Mouse (Mus musculus) gastrocnemius, adult 8-10 months (tissue): ENCODE results near the gene 3100002H09Rik. TPM values are rescaled to one million over a fixed set of nuclear protein-coding genes. Genes with fewer than 3 reads are reported as not detected.
A peak's percentile ranks its signal among the peaks of the same experiment; 100 is the strongest.

Experiments
- DNase-seq, 2 experiments: peaks; one replicate each; pipeline ENCODE4 v3.0.0; 2022; ENCODE audit warnings: low spot score in 2 of 2
- total RNA-seq, 4 experiments: library from RNA; stranded (reverse); gene quantifications; 2 replicates each; pipeline ENCODE4 v1.2.4; 2022

Gene 3100002H09Rik
- total RNA-seq, 4 experiments from 2014 or later, result not detected

DNA sequence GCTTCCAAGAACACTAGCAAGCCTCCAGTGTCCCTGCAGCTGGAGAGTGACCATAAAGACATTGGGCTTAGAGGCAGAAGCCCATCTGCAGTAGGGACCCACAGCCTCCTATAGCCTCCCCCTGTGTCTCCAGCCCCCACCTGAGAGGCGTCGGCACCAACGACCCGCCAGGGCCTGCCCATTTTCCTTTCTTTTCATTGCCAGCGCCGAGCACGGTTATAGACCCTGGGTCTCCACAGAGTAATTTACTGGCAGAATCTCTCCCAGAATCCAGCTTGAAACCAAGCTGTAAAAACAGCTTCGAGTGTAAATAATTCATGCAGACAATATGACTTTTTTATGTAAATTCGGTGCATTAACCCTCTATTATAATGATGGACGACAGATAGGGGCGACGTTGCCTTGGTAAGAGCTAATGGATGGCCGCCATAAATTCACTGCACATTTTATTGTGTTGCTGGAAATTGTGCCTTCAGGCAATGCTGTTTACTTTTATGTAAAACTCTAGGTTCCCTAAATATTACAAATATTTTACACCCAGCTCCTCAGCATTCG lies 4.9 kb upstream of the 3100002H09Rik start:
- no peak for DNase-seq

- DNase-seq, result no peak
Observed at GRCm38 (mm10) chr4:124614189-124614588, 3.6 kb upstream of the 3100002H09Rik start.

DNA sequence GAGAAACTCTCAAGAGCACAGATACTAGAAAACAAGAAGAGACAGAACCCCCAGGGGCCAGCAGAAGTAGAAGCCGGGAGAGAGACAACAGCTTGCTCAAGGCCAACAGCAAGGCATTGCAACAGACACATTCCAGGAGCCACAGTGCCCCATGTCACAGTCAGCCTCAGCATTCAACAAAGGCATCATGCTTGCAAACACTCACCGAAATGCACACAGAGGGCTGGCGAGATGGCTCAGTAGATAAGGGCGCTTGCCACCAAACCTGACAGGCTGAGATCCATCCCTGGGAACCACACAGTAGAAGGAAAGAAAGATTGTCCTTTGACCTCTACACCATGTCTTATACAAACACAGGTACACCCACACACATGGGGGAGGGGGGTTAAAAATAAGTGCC lies 1.2 kb upstream of the 3100002H09Rik start:
- no peak for DNase-seq

DNA sequence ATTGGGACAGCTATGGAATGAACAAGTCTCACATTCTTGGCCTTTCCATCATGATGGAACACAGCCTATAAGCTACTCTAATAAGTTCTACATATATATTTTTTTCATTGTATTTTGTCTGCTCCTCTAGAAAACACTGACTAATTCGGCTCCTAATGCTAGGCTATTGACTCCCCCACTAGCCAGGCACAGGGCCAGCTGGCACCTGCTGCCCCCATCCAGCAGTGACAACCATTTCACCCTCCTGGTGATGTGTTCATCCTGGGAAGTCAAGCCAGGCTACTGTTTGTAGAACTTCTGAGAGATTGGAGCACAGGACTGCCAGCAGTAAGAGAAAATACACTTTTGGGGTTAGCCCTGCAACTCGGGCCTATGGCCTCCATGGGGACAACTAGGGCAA lies 537 bp downstream of the 3100002H09Rik start:
- DNase-seq, result no peak

DNA sequence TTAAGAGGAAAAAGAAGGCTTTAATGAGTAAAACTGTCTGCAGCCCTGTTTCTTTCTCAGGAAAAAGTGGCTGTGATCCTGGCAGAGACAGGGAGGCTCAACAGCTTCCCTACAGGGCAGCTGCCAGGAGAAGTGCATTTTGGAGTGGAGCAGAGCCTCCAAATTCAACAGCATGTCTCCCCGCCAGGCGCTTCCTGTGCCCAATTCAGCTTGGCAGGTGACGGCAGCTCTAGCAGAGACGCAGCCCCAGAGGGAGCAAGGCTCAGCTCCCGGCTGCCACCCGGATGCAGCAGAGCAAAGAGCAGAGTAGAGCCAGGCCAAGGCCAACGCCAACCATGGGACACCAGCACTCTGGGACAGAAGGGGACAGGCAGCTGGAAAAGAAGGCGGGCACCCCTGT lies 3.4 kb downstream of the 3100002H09Rik start:
- no peak for DNase-seq

DNA sequence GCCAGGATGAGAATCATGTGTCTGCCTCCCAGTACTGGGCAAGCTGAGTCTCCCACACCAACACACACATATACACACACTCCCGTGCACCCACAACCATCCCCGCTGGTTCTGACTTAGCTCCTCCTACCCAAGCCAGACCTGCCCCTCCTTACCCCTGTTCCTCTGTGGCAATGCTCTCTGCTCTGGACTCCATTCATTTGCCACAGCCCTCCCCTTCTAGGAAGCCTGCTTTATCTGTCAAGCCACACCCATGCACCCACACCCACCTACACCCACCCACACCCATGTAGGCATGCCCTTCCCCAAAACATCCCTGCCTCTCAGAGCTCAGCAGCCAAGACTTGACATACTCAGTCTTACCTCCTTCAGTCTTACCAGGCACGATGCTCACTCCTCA lies 4.4 kb downstream of the 3100002H09Rik start:
- no peak for DNase-seq

DNA sequence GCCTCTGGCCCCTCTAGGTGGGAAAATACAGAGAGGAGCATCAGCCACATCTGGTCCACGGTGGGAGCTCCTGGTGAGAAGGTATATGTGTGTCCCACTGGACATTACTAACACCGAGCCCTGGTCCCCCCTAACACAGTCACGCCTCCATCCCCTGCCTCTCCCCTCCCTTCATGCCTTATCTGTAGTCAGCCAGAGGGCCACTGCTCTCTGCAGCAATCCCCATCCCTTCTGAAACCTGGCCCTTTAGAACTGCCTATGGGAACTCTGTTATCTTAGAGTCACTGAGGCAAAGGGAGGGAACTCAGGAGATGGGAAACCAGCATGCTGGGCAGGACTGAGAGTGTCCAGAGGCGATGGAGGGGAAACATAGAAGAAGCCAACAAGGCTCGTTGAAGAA lies 5.3 kb downstream of the 3100002H09Rik start:
- no peak for DNase-seq

GRCm38 (mm10) chr4:124603712-124604111 lies 6.9 kb downstream of the 3100002H09Rik start:
- no peak for DNase-seq

DNA sequence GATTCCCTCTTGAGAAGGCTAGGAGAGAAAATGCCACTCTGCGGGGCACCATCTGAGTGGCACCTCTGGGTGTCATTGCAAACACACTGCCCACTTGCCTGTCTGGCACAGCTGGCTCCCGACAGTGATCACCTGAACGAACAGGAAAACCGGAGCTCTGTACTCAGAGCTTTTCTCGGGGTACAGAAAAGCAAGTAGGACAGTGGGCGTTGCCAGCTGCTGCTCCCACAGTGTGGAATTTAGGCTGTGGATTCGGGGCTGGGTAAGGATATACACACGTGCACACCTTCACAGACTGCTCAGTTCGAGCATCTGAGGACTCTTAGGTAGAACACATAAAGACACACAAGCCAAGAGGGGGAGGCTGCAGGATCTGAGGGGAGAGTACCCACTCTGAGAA lies 14.7 kb downstream of the 3100002H09Rik start:
- DNase-seq, result no peak

- no peak for DNase-seq
Observed at GRCm38 (mm10) chr4:124594933-124595332, 15.7 kb downstream of the 3100002H09Rik start.

DNA sequence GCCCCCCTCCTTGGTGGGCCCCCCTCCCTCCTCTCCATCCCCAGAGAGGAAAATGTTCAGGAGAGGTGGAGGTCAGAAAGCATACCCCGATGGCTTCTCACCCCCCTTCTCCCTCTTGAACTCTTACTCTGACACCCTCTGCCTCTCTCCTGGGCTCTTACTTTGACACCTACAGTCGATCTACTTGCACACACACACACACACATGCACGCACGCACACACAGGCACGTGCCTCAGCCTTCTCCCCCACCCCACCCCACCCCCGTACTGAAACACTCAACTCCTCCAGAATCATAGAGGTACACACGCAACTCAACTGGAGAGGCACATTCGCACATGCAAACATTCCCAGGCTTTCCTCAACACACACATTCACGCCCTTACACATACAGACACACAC lies 16.9 kb downstream of the 3100002H09Rik start:
- no peak for DNase-seq

- DNase-seq, result no peak
Observed at GRCm38 (mm10) chr4:124593210-124593609, 17.4 kb downstream of the 3100002H09Rik start.

GRCm38 (mm10) chr4:124592241-124592640 lies 18.4 kb downstream of the 3100002H09Rik start:
- no peak for DNase-seq

DNA sequence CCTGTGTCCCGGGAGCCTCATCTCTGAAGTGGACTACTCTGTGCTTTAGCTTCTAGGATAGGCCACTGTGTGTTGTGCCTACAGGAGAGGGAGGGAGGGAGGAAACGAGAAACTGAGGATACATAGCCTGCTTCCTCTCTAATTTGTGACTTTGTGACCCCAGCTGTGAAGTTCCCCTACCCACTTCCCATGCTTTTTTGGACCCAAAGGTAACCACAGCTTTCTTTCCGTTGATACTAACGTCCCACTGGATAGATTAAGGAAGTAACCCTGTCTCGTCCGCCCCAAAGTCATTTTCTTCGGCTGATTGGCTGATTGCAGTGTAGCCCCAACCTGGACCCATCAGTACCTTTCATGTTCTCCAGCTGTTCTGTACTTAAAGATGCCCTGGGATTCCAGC lies 29.9 kb downstream of the 3100002H09Rik start:
- no peak for DNase-seq

DNA sequence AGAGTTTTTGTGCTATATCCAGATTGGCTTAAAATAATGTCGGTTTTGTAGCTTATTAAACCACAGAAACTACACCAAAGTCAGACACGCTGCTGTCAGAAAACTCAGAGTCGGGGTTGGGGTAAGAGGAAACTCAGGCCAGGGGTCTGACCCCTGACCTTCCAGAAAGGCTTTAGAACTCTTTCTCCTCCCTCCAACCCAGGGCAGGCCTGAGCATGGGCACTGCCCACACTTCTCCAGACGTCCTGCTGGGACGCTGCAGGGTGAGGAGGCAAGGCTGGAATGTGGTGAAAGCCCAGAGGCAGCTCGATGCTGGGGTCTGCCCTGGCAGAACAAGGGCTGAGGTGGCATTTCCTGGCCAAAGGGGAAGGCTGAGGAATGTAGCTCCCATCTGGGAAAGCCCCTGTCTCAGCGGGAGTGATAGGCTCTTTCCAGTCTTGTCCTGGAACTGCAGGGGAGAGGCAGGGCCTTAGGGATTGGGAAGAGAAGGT lies 34.6 kb downstream of the 3100002H09Rik start:
- no peak for DNase-seq

DNA sequence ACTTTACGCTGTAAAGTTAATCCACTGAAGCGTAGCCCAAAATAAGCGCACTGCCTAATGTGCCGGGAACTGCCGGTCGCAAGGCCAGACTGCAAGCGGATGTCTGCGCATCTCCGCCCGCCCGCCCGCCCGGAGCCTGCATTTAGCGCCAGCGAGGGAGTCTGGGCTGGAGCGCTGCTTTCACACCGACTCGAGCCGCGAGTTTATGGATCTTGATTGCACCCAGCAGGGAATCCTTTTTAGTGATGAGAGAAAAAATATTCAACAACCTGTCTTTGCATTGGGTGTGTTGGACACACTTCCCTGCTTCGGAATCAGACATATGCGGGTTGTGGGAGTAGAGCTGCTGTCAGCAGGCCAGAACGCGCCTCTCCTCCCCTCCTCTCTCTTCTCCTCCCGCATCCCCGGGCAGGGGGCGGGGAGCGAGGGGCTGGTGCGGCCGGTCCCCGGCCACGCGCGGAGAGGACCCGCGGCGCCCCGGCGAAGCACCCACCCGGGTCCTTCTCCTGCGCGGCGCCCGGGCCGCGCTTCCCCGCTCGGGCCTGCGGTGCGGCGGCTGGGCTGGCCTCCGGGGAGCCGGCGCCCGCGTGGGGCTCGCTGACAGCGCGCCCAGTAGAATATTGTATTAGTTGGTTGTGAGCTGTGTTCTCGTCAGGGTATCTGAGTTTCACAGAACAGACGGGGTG lies 35.2 kb downstream of the 3100002H09Rik start:
- no peak for DNase-seq

GRCm38 (mm10) chr4:124573586-124573985 lies 37.0 kb downstream of the 3100002H09Rik start:
- DNase-seq, result no peak

DNA sequence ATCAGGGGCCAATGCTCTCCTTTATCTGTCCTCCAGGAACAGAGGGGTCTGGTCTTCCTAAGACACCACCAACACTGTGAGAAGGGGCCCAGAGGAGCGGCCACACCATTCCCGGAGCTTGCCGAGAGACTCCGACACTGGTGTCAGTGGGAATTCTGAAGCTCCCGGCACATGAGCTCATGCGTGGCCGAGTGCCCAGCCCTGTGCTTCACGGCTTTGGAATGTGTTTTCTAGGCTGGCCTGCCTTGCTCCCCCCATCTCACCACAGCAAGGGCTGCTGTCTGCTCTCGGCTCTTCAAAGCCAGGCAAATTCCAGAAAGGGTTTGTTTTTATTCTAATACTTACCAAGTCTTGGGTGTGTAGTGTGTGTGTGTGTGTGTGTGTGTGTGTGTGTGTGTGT lies 39.6 kb downstream of the 3100002H09Rik start:
- DNase-seq, result peak; percentile 65 to 80

- DNase-seq, result no peak
Observed at GRCm38 (mm10) chr4:124569661-124570060, 40.9 kb downstream of the 3100002H09Rik start.

DNA sequence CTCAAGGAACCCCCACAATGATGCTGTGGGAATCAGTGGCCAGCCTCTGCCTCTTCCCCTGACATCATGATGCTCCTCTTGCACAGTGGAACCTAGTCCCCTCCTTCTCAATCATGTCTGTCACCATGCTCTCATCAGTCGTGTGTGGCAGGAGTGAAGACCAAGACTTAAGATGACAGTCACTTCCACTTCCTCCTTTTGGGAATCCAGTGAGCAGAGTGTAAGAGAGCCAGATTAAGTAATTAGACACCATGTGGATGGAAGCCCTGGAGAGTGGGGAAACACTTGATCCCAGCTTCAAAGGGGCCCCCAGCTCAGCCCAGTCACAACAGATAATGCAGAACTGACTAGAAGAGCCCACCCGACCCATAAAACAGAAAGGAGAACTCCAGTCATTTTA lies 47.2 kb downstream of the 3100002H09Rik start:
- DNase-seq, result no peak

GRCm38 (mm10) chr4:124562721-124563120 lies 47.9 kb downstream of the 3100002H09Rik start:
- no peak for DNase-seq
